Mouse (Mus musculus) limb, embryonic 15.5 days (tissue): ENCODE data around the gene Nup153. TPM values are rescaled to one million over a fixed set of nuclear protein-coding genes. Genes with fewer than 3 reads are reported as not detected.

ENCODE experiments used
- ATAC-seq: fragments of 200-750 bp; cut with Nextera tagmentation; 2 replicates; pipeline ENCODE4 v1.8.0; 2017; ENCODE audit warnings: low read depth, moderate TSS enrichment; ENCODE audit not compliant: insufficient number of reproducible peaks, low FRiP score, low TSS enrichment
- H3K27ac ChIP-seq: fragments of 300-500 bp; sonication (generic); 2 replicates; pipeline ENCODE4 v1.5.1; 2015; ENCODE audit warnings: moderate library complexity, mild to moderate bottlenecking, inconsistent platforms
- H3K27me3 ChIP-seq: fragments of 300-500 bp; sonication (generic); 2 replicates; pipeline ENCODE4 v1.6.1; 2015; ENCODE audit warnings: inconsistent platforms
- H3K36me3 ChIP-seq: fragments of 300-500 bp; sonication (generic); 2 replicates; pipeline ENCODE4 v1.6.1; 2015; ENCODE audit warnings: inconsistent platforms
- H3K4me1 ChIP-seq: fragments of 300-500 bp; sonication (generic); 2 replicates; pipeline ENCODE4 v1.6.1; 2015; ENCODE audit warnings: inconsistent platforms
- H3K4me2 ChIP-seq: fragments of 300-500 bp; sonication (generic); 2 replicates; pipeline ENCODE4 v1.6.1; 2015; ENCODE audit warnings: mild to moderate bottlenecking, inconsistent platforms
- H3K4me3 ChIP-seq: fragments of 300-500 bp; sonication (generic); 2 replicates; pipeline ENCODE4 v1.5.1; 2015; ENCODE audit warnings: mild to moderate bottlenecking, inconsistent platforms
- H3K9ac ChIP-seq: fragments of 300-500 bp; sonication (generic); 2 replicates; pipeline ENCODE4 v1.6.1; 2015; ENCODE audit warnings: inconsistent platforms
- H3K9me3 ChIP-seq: fragments of 300-500 bp; sonication (generic); 2 replicates; pipeline ENCODE4 v1.6.1; 2016; ENCODE audit warnings: inconsistent platforms
- WGBS: fragments of 180-500 bp; shearing (Covaris S2); methylation state at CpG from one replicate; pipeline ENCODE4 v1.1.7; 2015; 5-methylcytosine and 5-hydroxymethylcytosine counted together
- polyA plus RNA-seq: library from polyadenylated mRNA; unstranded; fragments of >200 nt; fragmentation: Nextera tagmentation; extraction: Ambion mirVana; gene quantifications from 2 replicates; pipeline ENCODE4 v1.2.1, GENCODE M21; 2015

Gene Nup153
- polyA plus RNA-seq, 1 experiment from 2014 or later: 19.4 TPM

GRCm38 (mm10) chr13:46659211-46659610, 68.5 kb downstream of the Nup153 start:
- no peak for ATAC-seq
- H3K27me3 ChIP-seq: no peaks in the 10 kb centered on the region
- 85% methylated on average over 5 of the region's 5 CpGs for WGBS

GRCm38 (mm10) chr13:46654566-46654965, 73.2 kb downstream of the Nup153 start:
- H3K36me3 ChIP-seq: no peaks in the 10 kb centered on the region
- no peak overlapping the region for H3K4me2 ChIP-seq
- H3K27me3 ChIP-seq: no peaks in the 10 kb centered on the region
- no peaks in the 10 kb centered on the region for H3K9me3 ChIP-seq
- WGBS: 79% methylated on average over 5 of the region's 5 CpGs
- no peaks in the 10 kb centered on the region for H3K4me1 ChIP-seq
- H3K27ac ChIP-seq: no peak overlapping the region
- ATAC-seq: no peak
- no peak overlapping the region for H3K9ac ChIP-seq
- no peak overlapping the region for H3K4me3 ChIP-seq

More at GRCm38 (mm10) chr13:46659211-46659610, 68.5 kb downstream of the Nup153 start:
- no peak overlapping the region for H3K4me2 ChIP-seq
- no peak overlapping the region for H3K27ac ChIP-seq
- H3K4me3 ChIP-seq: no peak overlapping the region
- H3K4me1 ChIP-seq: no peaks in the 10 kb centered on the region
- no peak overlapping the region for H3K9ac ChIP-seq
- no peaks in the 10 kb centered on the region for H3K36me3 ChIP-seq
- no peaks in the 10 kb centered on the region for H3K9me3 ChIP-seq

- ATAC-seq: no peak
- WGBS: 60% methylated on average over 4 of the region's 4 CpGs
These were observed 74.1 kb downstream of the Nup153 start for GRCm38 (mm10) chr13:46653671-46654070.

GRCm38 (mm10) chr13:46652671-46653070, 75.1 kb downstream of the Nup153 start:
- no peaks in the 10 kb centered on the region for H3K9me3 ChIP-seq
- no peak overlapping the region for H3K4me2 ChIP-seq
- H3K27ac ChIP-seq: no peak overlapping the region
- no peak for ATAC-seq
- no peak overlapping the region for H3K4me3 ChIP-seq
- H3K9ac ChIP-seq: no peak overlapping the region
- no peaks in the 10 kb centered on the region for H3K4me1 ChIP-seq
- H3K36me3 ChIP-seq: no peaks in the 10 kb centered on the region
- WGBS: 91% methylated on average over 7 of the region's 7 CpGs
- no peaks in the 10 kb centered on the region for H3K27me3 ChIP-seq

More at GRCm38 (mm10) chr13:46653671-46654070, 74.1 kb downstream of the Nup153 start:
- H3K4me1 ChIP-seq: no peaks in the 10 kb centered on the region
- no peaks in the 10 kb centered on the region for H3K36me3 ChIP-seq
- no peaks in the 10 kb centered on the region for H3K9me3 ChIP-seq
- no peak overlapping the region for H3K4me3 ChIP-seq
- H3K9ac ChIP-seq: no peak overlapping the region
- H3K4me2 ChIP-seq: no peak overlapping the region
- H3K27ac ChIP-seq: no peak overlapping the region
- H3K27me3 ChIP-seq: no peaks in the 10 kb centered on the region

- Histone ChIP-seq H3K9me3 (no peaks in the 10 kb centered on the region), H3K27me3 (no peaks in the 10 kb centered on the region), H3K36me3 (no peaks in the 10 kb centered on the region), H3K9ac (no peak overlapping the region), H3K4me2 (no peak overlapping the region), H3K27ac (no peak overlapping the region), H3K4me3 (no peak overlapping the region), H3K4me1 (no peaks in the 10 kb centered on the region)
- ATAC-seq: no peak
- 83% methylated on average over 7 of the region's 7 CpGs for WGBS
These were observed 75.9 kb downstream of the Nup153 start for GRCm38 (mm10) chr13:46651853-46652252.

- no peak overlapping the region for H3K4me3 ChIP-seq
- WGBS: 75% methylated on average over 6 of the region's 6 CpGs
These were observed 82.3 kb downstream of the Nup153 start for GRCm38 (mm10) chr13:46645476-46645875.

GRCm38 (mm10) chr13:46644175-46644574, 83.6 kb downstream of the Nup153 start:
- 77% methylated on average over 6 of the region's 6 CpGs for WGBS
- no peaks in the 10 kb centered on the region for H3K4me1 ChIP-seq
- H3K9me3 ChIP-seq: no peaks in the 10 kb centered on the region
- H3K9ac ChIP-seq: no peak overlapping the region
- no peak overlapping the region for H3K27ac ChIP-seq
- no peaks in the 10 kb centered on the region for H3K36me3 ChIP-seq
- H3K4me2 ChIP-seq: no peak overlapping the region
- no peaks in the 10 kb centered on the region for H3K27me3 ChIP-seq
- no peak overlapping the region for H3K4me3 ChIP-seq
- no peak for ATAC-seq

More at GRCm38 (mm10) chr13:46645476-46645875, 82.3 kb downstream of the Nup153 start:
- Histone ChIP-seq H3K36me3 (no peaks in the 10 kb centered on the region), H3K4me2 (no peak overlapping the region), H3K27me3 (no peaks in the 10 kb centered on the region), H3K9ac (no peak overlapping the region), H3K4me1 (no peaks in the 10 kb centered on the region), H3K27ac (no peak overlapping the region), H3K9me3 (no peaks in the 10 kb centered on the region)
- no peak for ATAC-seq

GRCm38 (mm10) chr13:46642318-46642717, 85.4 kb downstream of the Nup153 start:
- H3K4me3 ChIP-seq: no peak overlapping the region
- no peaks in the 10 kb centered on the region for H3K4me1 ChIP-seq
- H3K27me3 ChIP-seq: no peaks in the 10 kb centered on the region
- H3K27ac ChIP-seq: no peak overlapping the region
- H3K9ac ChIP-seq: no peak overlapping the region
- H3K9me3 ChIP-seq: no peaks in the 10 kb centered on the region
- H3K36me3 ChIP-seq: no peaks in the 10 kb centered on the region
- no peak overlapping the region for H3K4me2 ChIP-seq
- WGBS: 83% methylated on average over 4 of the region's 4 CpGs
- no peak for ATAC-seq

GRCm38 (mm10) chr13:46640608-46641468, 86.9 kb downstream of the Nup153 start:
- H3K27ac ChIP-seq: no peak overlapping the region
- H3K9me3 ChIP-seq: no peaks in the 10 kb centered on the region
- H3K4me1 ChIP-seq: no peaks in the 10 kb centered on the region
- H3K36me3 ChIP-seq: no peaks in the 10 kb centered on the region; the same call in 1 of the 2 replicates
- ATAC-seq: no peak
- no peak overlapping the region for H3K9ac ChIP-seq
- H3K4me3 ChIP-seq: no peak overlapping the region
- 86% methylated on average over 10 of the region's 10 CpGs for WGBS
- H3K4me2 ChIP-seq: no peak overlapping the region
- no peaks in the 10 kb centered on the region for H3K27me3 ChIP-seq

GRCm38 (mm10) chr13:46634133-46634488, 93.6 kb downstream of the Nup153 start:
- Histone ChIP-seq H3K4me1 (peaks cover 11% of the 10 kb centered on the region), H3K4me2 (peak overlapping the region; percentile 34; the same call in 1 of the 2 replicates), H3K36me3 (no peaks in the 10 kb centered on the region; the same call in 1 of the 2 replicates), H3K9me3 (no peaks in the 10 kb centered on the region), H3K4me3 (no peak overlapping the region), H3K27ac (no peak overlapping the region), H3K27me3 (no peaks in the 10 kb centered on the region), H3K9ac (no peak overlapping the region)
- no peak for ATAC-seq
- WGBS: 56% methylated on average over 6 of the region's 6 CpGs

- Histone ChIP-seq H3K4me2 (peak overlapping the region; percentile 34), H3K9me3 (no peaks in the 10 kb centered on the region), H3K4me3 (no peak overlapping the region; the same call in 1 of the 2 replicates), H3K9ac (no peak overlapping the region), H3K4me1 (peaks cover 11% of the 10 kb centered on the region), H3K27me3 (no peaks in the 10 kb centered on the region), H3K27ac (no peak overlapping the region), H3K36me3 (no peaks in the 10 kb centered on the region; the same call in 1 of the 2 replicates)
- 33% methylated on average over 18 of the region's 18 CpGs for WGBS
- peak; percentile 55; the same call in 1 of the 2 replicates for ATAC-seq
These were observed 94.2 kb downstream of the Nup153 start for GRCm38 (mm10) chr13:46633320-46634132.

- Histone ChIP-seq H3K4me1 (peaks cover 11% of the 10 kb centered on the region), H3K36me3 (no peaks in the 10 kb centered on the region; the same call in 1 of the 2 replicates), H3K4me2 (no peak overlapping the region), H3K9me3 (no peaks in the 10 kb centered on the region), H3K27ac (no peak overlapping the region), H3K9ac (no peak overlapping the region), H3K4me3 (no peak overlapping the region), H3K27me3 (no peaks in the 10 kb centered on the region)
- ATAC-seq: no peak
- 62% methylated on average over 4 of the region's 4 CpGs for WGBS
These were observed 94.9 kb downstream of the Nup153 start for GRCm38 (mm10) chr13:46632796-46633195.
